Mouse (Mus musculus) brain, adult 2 months (tissue): ENCODE data around the gene Gm45208.
A peak's percentile ranks its signal among the peaks of the same experiment; 100 is the strongest.

Experiments used
- DNase-seq: peaks from one replicate; pipeline ENCODE4 v3.0.0; 2011; ENCODE audit warnings: low read depth, low spot score

The Gm45208 gene

GRCm38 (mm10) chrX:7727176-7727575, 5.1 kb downstream of the Gm45208 start:
- no peak for DNase-seq

DNA sequence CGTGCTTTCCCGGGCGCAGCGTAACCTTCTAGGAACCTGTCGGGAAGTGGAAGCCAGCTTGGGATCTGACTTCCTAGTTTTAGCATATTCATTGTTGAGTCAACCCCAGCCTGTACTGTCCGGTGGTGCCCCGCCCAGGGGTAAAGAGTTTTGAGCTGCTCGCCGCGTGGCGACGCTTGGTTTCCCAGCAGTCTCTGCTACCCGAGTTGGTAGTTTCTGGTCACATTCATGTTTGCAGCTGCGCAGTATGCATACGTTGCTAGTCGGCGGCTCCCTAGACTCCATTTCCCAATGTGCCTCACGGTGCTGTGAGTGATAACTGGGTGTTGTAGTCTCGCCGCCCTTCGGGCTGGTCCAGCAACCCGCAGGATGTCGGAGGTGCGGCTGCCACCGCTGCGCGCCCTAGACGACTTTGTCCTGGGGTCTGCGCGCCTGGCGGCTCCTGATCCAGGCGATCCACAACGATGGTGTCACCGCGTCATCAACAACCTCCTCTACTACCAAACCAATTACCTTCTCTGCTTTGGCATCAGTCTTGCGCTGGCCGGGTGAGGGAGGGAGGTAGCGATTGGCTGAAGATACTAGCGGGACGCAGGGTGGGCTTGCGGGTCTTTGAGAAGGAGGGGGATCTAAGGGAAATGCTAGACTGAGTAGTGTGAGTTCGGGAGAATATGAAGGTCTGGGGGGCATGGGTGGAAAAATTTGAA, 6.3 kb downstream of the Gm45208 start, which contains the start of gene Praf2:
Gene Praf2 (plus strand): TSS at position 225 of the 707 bp plus-strand sequence.
- peak; percentile 96 for DNase-seq

DNA sequence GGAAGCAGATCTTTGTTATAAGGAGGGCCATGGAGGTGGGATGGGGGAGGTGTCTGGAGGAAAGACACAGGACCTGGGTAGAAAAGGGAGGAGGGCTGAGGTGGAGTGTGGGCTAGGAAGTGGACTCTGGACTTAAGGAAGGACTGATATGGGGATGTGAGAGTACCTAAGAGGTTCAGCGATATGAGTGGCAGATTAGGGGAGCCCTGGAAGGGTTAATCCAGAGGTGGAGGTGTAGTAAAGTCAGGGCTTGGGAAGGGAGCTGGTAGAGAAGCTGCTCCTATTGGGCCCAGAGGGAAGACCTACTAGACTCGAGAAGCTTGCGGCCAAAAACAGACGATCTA, 6.8 kb downstream of the Gm45208 start:
- DNase-seq: peak; percentile 26

- DNase-seq: peak; percentile 58
Observed at GRCm38 (mm10) chrX:7733571-7734156, 11.6 kb downstream of the Gm45208 start.

DNA sequence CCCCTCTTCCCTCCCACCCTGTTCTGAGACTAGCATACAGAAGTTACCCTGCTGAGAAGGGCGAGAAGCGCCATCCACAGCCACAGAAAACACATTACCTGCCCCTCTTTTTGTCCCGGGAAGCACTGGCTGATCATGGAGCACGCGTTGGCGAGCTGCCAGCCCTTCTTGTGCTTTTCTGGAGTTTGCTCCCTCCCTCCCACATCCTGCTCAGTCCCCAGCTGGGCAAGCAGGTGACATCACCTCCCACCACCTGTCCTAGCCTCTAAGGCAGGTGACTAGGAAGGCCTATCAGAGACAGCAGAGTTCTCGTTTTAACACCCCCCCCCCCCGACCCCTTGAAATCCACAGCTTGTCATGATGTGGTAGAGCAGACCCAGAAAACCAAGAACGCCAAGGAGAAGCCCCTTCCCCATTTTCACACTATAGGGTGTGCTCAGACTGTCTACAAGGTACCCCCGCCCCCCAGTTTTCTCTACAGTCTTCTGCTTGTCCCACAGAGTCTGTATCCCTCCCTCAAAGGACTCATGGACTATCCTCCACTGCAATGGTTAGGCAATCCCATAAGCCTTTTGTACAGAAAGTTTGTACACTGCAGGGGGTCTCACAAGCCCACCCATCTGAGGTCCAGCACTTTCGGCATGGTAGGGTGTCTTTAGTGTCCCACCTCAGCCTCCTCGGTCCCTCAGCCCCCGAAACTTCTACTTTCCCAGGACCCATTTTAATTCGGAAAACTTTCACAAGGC, 17.5 kb downstream of the Gm45208 start:
- DNase-seq: peak; percentile 94

- no peak for DNase-seq
Observed at GRCm38 (mm10) chrX:7740082-7740819, 18.2 kb downstream of the Gm45208 start.

DNA sequence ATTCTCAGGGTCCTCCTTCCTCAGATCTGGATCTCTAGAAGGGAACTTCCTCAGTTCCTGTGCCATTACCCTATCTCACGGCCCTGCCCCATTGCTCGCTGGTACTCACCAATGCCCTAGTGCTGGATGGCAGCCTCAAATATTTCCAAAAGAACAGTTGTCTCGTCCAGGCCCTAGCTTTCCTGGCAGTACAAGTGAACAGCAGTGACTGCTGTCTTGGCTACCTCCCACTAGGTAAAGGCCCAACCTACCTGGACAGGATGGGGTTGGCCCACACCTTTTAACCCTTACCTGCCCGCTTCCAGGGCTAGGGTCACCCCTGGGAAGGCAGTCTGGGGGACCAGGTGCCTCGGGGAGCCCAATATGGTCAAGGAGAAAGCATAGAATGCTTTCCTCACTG, 19.1 kb downstream of the Gm45208 start:
- DNase-seq: peak; percentile 67

GRCm38 (mm10) chrX:7743470-7743869, 21.4 kb downstream of the Gm45208 start:
- peak; percentile 55 for DNase-seq

GRCm38 (mm10) chrX:7744940-7745339, 22.9 kb downstream of the Gm45208 start:
- no peak for DNase-seq

- DNase-seq: no peak
Observed at GRCm38 (mm10) chrX:7745429-7745828, 23.4 kb downstream of the Gm45208 start.

- DNase-seq: peak; percentile 95
Observed at GRCm38 (mm10) chrX:7750432-7751116, 28.5 kb downstream of the Gm45208 start, which contains the start of gene Ccdc120. Gene Ccdc120 (minus strand): TSS chrX:7750905.

GRCm38 (mm10) chrX:7753627-7754026, 31.6 kb downstream of the Gm45208 start:
- peak; percentile 50 for DNase-seq

DNA sequence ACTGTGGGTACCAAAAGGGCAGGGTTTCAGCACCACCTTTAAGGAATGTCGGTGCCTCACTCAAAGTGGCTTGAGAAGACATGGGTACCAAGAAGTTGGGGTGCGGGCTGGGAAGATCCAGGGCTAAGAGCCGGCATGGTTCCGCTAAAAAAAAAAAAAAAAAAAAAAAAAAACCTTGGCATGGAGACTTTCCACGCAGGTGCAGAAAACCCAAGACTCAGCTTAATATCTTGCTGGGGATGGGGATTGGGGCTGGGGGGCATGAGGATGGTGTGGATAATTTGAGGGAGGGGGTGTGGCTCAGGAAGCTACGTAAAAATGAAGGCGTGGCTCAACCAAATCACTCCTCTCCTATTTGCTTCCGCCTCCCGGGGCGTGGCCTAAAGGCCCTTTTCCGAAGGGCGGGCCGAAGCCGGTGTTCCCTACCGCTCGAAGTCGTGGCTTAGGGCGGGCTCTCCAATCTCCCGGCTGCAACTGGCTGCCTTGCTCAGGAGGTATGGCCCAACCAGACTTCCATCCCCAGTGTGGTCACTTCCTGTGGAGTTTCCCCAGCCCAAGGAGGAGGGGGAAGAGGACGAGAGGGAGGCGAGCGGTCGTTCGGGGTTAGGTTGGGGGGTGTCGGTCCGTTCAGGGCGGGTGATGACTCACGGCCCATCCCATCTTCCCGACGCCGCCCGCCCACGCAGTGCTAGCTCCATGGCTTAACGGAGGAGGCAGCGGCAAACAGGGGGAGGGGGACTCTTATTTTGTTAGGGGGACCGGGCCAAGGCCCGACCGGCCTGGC, 40.3 kb downstream of the Gm45208 start, which contains the start of gene Tfe3:
Gene Tfe3 (plus strand): TSS at position 424 of the 784 bp plus-strand sequence.
- peak; percentile 98 for DNase-seq

DNA sequence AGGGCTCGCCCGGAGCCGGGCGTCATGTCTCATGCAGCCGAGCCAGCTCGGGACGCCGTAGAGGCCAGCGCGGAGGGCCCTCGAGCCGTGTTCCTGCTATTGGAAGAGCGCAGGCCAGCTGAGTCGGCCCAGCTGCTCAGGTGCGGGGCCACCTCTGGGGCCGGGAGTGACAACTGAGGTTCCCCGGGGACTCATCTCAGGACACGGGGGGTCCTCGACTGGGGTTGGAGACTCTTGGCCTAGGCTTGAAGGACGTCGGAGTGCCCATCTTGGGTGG, 40.8 kb downstream of the Gm45208 start:
- no peak for DNase-seq

- DNase-seq: peak; percentile 29
Observed at GRCm38 (mm10) chrX:7763631-7764393, 41.8 kb downstream of the Gm45208 start.

- DNase-seq: no peak
Observed at GRCm38 (mm10) chrX:7764657-7765280, 42.7 kb downstream of the Gm45208 start.

DNA sequence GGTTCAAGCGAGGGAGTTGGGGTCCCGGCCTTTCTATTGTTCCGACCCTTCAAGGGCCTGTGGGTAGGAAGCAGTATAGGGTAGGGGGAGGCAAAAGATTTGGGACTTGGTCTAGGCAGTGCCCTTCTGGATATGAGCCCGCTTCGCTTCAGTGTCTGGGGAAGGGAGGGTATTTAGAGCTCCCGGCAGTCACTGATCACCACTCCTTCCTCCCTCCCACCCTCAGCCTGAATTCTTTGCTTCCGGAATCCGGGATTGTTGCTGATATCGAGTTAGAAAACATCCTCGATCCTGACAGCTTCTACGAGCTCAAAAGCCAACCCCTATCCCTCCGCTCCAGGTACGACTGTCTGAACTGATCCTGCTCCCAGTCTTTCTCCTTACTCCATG, 43.2 kb downstream of the Gm45208 start:
- DNase-seq: no peak

DNA sequence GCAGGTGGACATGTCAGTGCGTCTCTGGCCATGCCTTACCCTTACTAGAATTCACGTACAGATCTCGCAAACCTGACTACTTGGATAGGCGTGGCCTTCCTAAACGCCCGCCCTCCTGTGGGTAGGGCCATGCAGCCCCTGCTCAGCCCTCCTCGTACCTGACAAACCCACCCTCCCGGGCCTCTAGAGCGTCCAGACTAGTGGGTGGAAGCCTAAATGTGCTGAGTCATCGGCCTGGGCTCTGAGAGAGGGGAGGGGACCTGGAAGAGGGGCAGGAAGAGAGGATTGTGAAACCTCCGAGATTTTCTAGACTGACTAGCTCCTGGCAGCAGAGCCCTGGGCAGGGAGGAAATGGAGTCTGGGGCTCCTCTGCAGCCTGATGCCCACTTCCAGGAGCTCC, 43.7 kb downstream of the Gm45208 start:
- DNase-seq: peak; percentile 65

GRCm38 (mm10) chrX:7769302-7770017, 47.4 kb downstream of the Gm45208 start:
- DNase-seq: no peak
